Mouse (Mus musculus) liver, adult 2 months (tissue): ENCODE data around the gene Apobec4.

Experiments
- CTCF ChIP-seq: fragments of 200-500 bp; IDR thresholded peaks from 2 replicates; pipeline ENCODE4 v1.5.1; 2011; ENCODE audit warnings: low read depth, low read length, control low read depth
- POLR2A ChIP-seq: fragments of 200-500 bp; IDR thresholded peaks from 2 replicates; pipeline ENCODE4 v1.6.1; 2011; ENCODE audit warnings: low read length, control low read depth; ENCODE audit not compliant: insufficient read depth; ENCODE audit errors: extremely low read depth

- TF ChIP-seq CTCF: no peak
- no peak for TF ChIP-seq POLR2A
Observed at GRCm38 (mm10) chr1:152720969-152721368, 29.4 kb upstream of the Apobec4 start.
